Mouse (Mus musculus) thymus, postnatal 36 days (tissue): ENCODE results near the gene Gm20388.

Experiments
- DNase-seq, 2 experiments: peaks; one replicate each; pipeline ENCODE4 v3.0.0; 2022; ENCODE audit warnings: mixed read lengths in 2 of 2

The Gm20388 gene

DNA sequence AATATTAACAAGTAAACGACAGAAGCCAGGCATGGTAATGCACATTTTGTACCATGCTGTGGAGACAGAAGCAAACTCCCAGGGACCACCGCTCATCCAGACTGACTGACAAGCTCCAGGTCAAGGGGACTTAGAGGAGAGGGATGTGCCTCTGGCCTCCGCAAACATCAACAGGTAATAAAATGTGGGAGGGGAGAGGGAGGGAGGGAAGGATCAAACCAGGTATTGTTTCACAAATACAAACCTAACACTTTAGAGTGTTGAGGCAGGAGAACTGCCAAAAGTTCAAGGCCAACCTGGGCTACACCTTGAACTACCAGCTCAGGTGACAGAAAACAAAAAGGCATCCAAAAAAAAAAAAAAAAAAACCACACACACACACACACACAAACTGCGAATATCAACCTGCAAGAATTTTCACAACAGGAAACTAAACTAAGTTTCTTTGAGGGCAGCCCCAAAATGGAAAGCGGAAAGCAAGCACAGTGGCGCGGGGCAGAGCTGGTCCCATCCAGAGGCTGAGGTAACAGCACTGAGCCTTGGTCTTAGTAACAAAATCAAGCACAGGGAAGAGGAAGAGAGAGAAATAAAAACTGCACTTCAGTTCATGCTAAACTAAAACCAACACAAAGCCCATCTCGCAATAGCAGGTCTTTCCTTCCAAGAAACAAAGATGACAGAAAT is 3076.0 kb downstream of the Gm20388 start:
- peak; percentile 46 to 63 for DNase-seq

DNA sequence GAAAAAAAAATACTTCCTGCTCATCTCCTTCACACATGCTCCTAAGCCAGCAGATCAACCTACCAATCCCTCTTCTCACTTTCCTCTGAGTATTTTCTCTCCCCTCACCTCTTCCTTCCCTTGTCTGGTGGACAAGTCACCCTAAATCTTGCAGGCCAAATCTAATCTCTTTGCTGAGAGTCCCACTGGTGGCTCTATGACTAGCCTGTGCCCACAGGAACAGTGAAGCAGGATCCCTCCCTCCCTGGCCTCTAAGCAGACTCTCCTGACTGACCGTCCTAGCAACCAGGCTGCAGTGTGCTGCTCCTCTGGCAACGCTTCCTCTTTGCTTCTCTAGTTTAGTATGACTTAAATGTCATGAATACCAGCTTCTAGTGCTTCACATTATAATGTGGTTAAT is 3076.6 kb downstream of the Gm20388 start:
- no peak for DNase-seq

DNA sequence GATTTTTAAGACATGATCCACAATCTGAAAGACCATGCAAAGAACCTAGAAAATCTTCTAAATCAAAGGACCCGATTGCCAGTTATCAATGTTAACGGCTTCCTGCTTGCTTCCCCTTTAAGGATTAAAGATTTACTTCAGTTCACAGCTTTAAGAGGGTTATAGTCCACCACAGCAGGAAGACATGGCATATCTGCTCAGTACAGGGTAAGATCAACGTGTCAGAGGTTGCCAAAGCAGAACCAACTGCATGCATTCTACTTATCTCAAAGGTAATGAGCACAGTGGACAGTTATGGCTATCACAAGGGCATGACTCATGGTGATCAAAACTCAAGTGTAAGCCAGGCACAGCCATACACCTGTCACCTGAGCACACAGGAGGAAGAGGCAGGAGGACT is 3078.3 kb downstream of the Gm20388 start:
- no peak for DNase-seq

DNA sequence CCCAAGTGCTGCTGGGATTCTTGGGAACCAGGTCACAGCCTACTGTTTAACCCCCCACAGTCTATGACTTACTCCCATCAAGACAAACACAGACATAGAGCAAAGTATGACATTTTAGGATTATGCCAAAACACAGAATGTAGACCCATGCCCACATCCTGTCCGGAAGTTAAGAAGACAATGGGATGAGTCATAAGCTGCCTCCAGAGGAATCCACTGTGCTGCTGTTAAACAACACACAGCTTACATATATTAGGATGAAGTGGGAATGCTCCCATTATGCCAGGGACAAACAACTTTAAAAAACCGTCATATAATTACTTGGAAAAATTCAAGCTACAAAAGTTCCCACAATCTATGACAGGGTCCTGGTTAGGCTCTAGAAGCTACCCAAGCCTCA is 3079.3 kb downstream of the Gm20388 start:
- no peak for DNase-seq

DNA sequence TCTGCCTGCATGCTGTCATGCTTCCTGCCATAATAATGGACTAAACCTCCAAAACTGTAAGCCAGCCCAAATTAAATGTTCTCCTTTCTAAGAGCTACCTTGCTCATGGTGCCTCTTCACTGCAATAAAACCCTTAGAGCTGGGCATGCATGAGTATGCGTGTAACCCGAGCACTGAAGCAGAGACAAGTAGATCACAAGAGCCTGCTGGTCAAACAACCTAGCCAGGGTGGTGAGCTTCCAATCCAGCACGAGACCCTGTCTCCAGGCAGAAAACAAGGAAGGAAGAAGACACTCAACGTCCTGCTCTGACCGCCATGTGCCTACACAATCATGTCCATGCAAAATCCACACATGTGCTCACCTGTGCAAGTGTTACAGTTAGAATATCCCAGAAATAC is 3080.7 kb downstream of the Gm20388 start:
- DNase-seq: no peak

DNA sequence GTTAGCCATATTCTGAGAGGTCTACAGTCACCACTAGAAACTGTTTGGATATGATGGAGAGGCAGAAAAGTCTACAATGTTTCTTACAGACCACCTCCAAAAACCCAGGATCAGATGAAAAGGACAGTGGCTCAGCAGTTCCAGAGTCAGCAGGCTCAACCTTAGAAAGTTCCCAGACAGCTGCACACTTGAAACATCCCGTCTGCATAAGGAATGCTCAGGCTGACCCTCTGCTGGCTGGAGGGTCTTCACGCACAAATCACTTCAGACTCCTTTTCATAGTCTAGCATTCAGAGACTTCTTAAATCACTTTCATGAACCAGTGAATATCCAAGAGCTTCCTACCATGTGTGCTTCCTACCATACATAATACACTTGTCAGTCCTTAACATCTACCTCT is 3081.7 kb downstream of the Gm20388 start:
- DNase-seq: no peak

DNA sequence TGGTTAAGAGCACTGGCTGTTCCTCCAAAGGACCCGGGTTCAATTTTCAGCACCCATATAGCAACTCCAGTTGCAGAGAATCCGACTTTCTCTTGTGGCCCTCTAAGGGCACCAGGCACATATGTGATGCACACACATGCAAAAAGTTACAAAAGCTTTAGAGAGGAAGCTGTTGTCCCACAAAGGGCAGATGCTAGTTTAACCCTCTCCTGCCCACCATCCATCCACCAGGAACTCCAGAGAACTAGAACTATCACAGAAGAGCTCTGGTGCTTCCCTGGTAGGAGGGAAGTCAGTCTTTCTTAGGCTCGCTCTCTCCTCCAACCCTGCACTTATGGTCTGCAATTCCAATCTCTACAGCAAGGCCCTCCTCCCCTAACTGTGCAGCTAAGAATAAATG is 3082.4 kb downstream of the Gm20388 start:
- DNase-seq: peak in 1 of 2 experiments; percentile 35

DNA sequence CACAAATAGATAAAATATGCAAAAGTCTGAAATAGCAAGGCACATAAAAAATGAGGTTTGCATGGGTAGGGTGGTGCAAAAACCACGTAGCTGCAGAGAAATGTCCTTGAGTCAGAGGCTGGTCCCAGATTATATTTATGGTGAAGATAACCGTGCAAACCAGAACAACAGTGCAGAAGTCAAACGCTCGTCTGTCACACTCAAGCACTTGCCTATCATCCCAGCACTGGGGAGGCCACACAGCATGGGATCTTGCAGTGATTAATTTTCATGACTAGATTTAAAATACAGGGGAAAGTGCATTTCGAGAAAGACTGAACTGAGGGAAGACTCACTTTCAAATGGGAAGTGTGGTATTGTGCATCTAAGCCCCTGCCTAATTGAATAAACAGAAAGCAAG is 3083.1 kb downstream of the Gm20388 start:
- no peak for DNase-seq

DNA sequence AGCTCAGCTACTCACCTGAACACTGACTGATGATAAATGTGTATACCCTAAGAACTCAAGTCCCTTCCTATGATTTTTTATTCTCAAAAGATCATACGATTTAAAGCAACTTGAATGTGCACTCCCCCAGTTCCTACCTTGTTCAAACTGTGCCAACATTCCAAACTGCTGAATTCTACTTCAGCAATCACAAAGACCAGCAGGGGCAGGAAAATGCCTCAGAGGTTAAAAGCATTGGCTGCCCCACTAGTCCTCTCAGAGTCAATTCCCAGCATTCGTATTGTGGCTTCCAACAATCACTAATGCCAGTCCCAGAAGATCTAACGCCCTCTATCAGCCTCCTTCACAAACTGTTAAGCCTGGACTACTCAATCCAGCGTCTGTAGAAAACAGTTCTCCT is 3087.3 kb downstream of the Gm20388 start:
- no peak for DNase-seq

DNA sequence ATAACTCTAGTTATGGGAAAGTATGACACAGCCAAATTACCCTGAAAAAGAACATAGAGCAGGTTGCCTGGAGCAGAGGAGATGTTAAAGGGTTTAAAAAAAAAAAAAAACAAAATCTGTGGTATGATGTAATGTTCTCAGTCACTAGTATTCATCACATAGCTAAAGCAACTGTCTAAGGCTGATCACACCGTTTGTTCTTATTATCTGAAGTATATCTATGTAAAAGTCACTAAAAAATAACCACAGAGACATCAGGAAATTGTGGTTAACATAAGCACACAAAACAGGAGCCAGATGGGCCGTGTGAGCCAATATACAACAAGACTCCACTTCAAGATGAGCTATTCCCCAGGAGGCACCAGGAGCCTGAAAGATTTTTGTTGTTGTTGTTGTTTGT is 3089.7 kb downstream of the Gm20388 start:
- no peak for DNase-seq

DNA sequence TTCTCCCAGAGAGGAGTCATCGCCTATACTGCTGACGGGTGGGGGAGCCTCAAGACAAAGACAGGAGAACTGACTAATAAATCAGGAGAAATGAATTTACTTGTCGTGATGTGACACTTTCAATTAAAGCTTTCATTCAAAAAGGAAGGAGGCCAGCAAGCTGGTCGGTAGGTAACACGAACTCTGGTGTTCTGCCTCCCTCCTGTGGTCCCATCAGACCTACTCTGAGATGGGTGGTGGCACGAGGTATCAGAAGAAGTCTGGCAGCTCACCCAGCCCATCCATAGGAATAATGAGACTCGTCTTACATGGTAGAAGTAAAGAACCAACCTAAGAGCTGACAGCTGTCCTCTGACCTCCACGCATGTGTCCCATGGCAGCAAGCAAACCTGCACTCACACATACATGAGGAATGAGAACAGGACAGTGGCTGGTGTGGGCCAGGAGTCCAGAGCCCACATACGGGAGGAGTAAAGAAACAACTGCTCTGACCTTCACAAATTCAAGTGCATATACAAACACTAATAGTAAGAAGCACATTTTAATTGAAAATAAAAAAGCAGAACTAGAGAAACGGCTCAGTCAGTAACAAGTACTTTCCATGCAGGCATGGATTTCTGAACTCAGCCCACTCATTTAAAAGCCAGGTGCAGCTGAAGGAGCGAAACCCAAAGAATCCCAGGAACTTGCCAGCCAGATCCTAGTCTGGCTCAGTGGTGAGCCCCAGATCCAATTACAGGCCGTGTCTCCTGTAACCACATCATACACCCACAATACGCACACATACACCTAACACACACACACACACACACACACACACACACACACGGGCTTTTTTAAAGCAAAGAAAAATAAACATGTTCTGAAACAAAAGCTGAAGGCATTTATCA is 3093.6 kb downstream of the Gm20388 start:
- DNase-seq: no peak

DNA sequence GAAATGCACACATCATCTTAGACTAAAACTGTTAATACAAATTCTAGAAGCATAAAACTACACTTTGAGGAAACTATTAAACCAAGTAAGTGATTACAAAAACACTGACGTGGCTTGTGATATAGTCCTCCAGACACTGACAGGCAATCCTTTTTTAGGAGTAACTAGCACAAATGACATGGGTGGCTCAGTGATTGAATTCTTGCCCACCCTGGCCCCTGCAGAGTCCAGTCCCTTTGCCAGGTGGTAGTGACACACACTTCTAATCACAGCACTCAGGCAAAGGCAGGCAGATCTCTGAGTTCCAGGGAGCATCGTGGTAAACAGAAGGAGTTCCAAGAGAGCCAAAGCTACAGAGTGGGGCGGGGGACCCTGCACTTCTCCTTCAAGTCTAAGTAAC is 3094.7 kb downstream of the Gm20388 start:
- no peak for DNase-seq

DNA sequence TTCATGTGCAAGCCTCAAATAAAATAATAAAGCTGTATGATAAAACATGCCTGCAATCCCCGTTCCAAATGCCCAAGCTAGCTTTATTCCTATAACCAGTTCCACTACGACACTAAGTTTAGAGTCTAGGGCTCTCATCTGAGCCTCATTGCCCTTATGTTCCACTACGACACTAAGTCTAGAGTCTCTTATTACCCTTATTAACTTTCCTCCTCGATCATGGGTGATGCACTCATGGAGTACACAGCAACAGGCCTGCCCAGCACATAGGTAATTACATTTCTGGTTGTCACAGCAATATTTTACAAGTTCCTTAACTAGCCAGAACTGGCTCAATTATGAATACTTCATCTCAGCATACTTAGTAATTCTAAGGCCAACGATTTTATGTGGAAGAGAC is 3095.2 kb downstream of the Gm20388 start:
- DNase-seq: no peak

DNA sequence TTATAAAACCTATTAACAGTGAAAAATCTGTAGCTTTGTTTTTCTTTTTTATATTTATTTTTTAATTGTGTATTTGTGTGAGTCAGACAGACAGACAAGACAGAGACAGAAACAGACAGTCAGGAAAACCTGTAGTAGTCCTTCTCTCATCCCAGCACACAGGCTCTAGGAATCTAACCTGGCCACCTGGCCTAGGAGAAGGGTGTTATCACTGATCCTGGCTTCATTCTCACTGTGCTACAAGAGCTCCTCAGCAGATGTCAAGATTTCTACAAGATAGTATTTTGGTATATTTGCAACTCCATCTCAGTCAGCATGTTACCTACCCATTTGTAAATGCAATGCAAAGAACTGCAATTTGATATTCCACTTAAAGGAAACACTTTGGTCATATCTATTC is 3100.7 kb downstream of the Gm20388 start:
- no peak for DNase-seq

DNA sequence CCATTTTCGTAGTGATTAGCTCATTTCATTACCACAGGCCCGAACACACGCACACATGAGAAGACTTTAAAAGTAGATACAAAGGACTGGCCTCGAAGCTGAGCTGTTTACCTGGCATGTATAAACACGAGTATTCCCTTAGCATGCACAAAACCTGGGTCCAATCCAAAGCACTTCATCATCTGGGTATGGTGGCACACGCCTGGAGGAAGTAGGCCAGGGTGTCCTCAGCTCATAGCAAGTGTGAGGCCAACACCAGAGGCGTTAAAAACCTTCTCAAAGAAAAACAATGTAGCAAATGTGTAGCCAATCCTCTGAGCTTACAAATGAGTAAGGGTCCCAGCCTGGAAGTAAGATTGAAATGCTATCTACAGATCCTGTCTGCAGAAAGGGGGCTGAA is 3103.8 kb downstream of the Gm20388 start:
- DNase-seq: no peak

DNA sequence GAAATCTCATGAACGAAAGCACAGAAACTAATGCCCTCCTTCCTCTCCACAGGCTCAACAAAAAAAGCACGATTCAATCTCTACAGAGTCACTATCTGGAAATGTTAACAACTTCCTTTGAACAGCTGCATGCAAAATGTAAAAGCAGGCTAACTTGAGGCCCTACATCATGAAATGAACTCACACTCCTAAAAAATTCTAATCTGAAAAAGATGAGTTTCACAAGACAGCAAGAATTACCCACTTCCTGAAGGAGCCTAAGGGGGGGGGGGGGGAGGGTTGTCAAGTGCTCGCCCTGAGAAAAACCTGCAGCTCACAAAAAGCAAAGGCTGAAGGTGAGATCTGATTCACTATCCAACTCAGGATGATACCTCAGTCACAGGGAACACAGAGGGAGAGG is 3104.4 kb downstream of the Gm20388 start:
- DNase-seq: no peak

DNA sequence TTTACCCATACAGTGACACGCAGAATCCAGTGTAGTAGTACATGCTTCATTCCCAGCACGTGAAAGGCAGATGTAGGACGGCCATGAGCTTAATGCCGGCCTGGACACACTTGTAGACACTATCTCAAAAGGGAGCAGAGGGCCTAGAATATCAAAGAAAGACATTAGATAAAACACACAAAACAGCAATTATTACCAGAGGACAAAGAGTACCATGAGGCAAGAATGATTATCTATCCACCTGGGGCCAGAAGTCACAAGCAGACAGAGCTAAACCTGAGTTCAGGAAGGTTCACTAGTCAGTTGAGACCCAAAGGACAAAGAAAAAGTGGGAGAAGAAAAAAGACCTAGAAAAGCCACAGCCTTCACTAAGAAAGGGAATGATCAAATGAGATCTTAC is 3106.5 kb downstream of the Gm20388 start:
- no peak for DNase-seq

DNA sequence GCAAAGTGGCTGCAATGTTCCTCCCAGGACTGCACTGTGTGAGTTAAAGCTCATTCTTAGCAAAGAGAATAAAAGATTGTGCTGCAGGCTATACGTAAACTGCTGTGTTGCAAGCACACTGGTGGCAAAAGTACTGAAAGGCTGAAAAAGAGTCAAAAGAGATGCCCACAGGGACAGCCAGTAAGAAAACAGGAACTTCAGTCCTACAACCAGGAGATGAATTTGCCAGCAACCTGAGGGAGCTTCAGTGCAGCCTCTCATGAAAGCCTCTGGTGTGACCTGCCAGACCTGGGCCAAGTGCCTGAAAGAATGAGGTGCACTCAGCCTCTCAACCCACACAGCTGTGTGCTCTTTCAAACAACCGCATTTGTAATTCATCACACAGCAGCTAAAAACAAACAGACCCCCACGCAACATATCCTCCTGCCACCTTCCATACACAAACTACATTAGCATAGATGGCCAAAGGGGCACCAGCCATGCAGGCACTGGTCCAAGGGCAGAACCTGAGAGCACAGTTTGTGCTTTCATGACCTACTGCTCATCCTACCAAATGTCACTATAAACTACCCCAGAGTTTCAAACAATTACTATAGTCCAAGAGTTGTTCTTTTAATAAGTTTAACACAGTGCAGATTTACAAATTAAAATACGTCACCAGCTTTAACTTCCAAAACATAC is 3108.0 kb downstream of the Gm20388 start:
- no peak for DNase-seq

DNA sequence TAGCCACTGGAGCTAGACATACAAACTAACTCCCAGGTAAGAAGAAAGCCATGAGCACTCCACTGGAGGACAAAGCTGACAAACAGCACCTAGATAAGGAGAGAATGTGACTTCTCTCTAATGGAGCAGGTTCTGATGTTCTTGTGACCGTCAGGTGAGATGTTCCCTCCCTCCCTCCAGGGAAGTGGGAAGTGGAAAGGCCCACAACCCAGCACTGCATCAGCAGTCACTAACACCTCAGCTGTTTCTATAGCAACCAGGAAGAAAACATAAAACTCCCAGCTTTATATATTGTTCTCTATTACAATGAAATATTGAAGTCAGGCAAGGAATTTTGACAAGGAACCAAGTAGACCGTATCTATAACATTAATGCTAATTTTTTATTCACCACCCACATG is 3109.4 kb downstream of the Gm20388 start:
- no peak for DNase-seq

DNA sequence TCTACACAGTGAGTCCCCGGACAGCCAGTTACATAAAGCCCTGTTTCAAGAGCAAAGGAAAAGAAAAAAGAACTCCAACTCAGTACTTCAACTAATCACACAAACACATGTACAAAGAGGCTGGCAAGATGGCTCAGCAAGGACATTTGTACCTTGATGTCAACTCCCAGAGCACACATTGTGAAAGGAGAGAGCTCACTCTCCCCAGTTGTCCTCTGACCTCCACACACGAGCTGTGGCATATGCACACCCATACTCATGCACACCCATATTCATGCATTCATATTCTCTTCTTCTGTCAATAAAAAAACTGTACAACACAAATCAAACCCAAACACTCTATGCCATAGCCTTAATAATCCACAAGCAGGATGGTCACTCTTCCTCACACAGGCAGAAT is 3110.2 kb downstream of the Gm20388 start:
- no peak for DNase-seq

DNA sequence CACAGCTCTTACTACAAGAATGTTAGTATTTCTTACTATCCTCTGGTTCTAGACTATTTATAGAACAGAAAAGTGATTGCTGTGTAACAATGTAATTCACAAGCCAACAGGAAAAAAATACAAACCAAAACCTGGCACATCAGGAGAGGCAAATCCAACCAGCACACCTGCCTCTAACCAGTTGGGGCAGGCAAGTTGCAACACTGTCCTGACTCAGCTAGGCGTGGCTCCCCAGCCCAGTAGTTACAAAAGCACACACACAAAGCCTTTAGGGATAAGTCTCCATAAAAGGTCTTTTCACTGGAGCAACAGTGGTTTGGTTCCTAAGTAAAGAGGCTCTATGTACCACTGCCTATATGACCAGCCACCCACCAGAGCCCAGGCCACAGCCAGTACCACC is 3110.6 kb downstream of the Gm20388 start:
- DNase-seq: no peak

DNA sequence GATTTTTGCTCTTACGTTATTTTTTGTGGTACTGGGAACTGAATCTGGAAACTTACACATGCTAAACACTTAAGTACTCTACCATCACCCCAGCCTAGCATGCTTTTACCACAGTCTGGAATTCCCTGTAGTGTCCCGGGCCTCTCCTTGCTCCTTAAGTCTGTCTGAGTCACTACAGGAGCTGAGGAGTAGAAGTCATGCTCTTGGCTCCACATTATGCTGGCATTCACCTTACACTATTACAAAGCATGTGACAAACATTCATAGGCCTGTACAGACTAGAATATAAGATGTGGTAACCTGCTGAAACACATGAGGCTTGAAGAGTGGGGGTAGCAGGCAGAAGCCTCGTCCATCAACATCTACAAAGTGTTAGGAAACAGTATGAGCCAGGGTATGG is 3112.1 kb downstream of the Gm20388 start:
- DNase-seq: no peak

DNA sequence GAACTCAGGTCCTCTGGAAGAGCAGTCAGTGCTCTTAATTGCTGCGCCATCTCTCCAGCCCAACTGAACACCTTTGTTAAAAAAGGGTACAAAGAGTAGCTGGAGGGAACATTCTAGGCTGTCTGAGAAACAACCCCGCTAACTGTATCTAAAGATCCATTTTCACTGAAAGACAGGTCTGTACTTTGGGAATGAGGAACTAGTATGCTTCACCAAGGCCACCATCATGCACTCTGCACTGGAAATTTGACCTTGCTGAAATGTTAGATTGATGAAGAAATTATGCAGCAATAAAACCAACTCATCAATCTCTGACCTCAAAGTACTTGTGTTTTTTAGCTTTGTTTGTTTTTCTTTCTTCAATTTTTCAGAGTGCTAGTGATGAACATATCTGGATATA is 3113.6 kb downstream of the Gm20388 start:
- no peak for DNase-seq

DNA sequence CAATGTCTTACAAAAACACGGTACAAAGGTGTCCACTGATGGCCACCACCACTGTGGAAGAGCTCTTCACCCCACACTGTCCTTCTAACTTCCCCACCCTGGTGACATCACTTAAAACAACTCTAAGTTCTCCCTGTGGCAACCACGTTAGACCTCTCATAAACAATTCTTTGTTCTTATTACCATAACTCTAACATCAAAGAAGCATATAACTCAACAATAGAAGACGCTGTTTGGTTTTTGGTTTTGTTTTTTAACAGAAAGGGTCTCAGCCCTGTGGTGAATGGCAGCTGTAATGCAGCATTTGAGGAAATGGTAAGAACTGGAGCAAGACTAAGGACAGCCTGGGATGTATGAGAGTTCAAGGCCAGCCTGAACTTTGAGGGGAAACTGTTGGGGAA is 3115.3 kb downstream of the Gm20388 start:
- DNase-seq: no peak
